Mouse (Mus musculus): Measurements from ENCODE around the gene Gpr18. TPM values are rescaled to one million over a fixed set of nuclear protein-coding genes. Genes with fewer than 3 reads are reported as not detected.

Gene Gpr18
- polyA plus RNA-seq, 2 experiments: 0.08 to 0.17 TPM

DNA sequence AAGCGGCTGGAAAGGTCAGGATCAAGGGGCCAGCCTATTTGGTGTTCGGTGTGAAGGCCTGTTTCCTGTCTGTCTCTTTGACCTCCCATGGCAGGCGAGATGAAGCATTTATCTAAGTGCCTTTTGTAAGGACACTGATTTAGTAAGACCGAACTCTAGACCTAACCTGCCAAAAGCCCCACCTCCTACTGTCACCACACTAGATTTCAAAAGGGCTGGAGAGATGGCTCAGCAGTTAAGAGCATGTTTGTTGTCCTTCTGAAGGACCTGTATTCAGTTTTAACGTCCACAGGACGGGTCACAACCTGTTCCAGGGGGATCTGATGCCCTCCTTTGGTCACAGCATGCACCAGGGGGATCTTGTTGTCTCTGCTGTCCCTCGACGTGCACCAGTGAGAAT lies 21.3 kb upstream of the Gpr18 start:
- Histone ChIP-seq H3K4me3 (ENCODE audit: insufficient read depth in 1 of 2, low read depth in 2 of 2, low read length in 2 of 2) (no peak overlapping the region), H3K4me1 (replicated peaks; ENCODE audit: control insufficient read depth in 2 of 2, insufficient read depth in 2 of 2, low read length in 1 of 2) (peaks cover 0 to 6% of the 10 kb centered on the region in 2 experiments; a peak in 1 of 4 replicates), H3K27ac (no peak overlapping the region), H3K4me2 (ENCODE audit: low read depth) (no peak overlapping the region), H3K36me3 (replicated peaks; ENCODE audit: control insufficient read depth, insufficient read depth, low read depth) (no peaks in the 10 kb centered on the region), H3K9me3 (ENCODE audit: control insufficient read depth, low read length) (no peaks in the 10 kb centered on the region), H3K9ac (replicated peaks) (no peak overlapping the region), H3K27me3 (ENCODE audit: control insufficient read depth, insufficient read depth, low read length) (no peaks in the 10 kb centered on the region)
- no peak for ATAC-seq (ENCODE audit: insufficient read depth)
- DNase-seq (ENCODE audit: low read depth in 3 of 3, low spot score in 3 of 3): no peak
- WGBS (ENCODE audit: insufficient replicate concordance): 61% methylated on average over 8 of the region's 8 CpGs
- no peak for TF ChIP-seq EP300 (IDR thresholded peaks at IDR 0.05; ENCODE audit: low read depth)
- no peak for TF ChIP-seq CTCF (IDR thresholded peaks at IDR 0.05; ENCODE audit: low read depth)

- no peak for TF ChIP-seq CTCF (IDR thresholded peaks at IDR 0.05; ENCODE audit: low read depth)
- no peak for TF ChIP-seq EP300 (IDR thresholded peaks at IDR 0.05; ENCODE audit: low read depth)
- Histone ChIP-seq H3K9me3 (ENCODE audit: control insufficient read depth, low read length) (no peaks in the 10 kb centered on the region), H3K9ac (replicated peaks) (no peak overlapping the region), H3K27ac (no peak overlapping the region), H3K4me1 (replicated peaks; ENCODE audit: control insufficient read depth in 2 of 2, insufficient read depth in 2 of 2, low read length in 1 of 2) (peaks cover 0 to 11% of the 10 kb centered on the region in 2 experiments; a peak in 1 of 4 replicates), H3K4me3 (ENCODE audit: insufficient read depth in 1 of 2, low read depth in 2 of 2, low read length in 2 of 2) (no peak overlapping the region), H3K4me2 (ENCODE audit: low read depth) (no peak overlapping the region), H3K27me3 (ENCODE audit: control insufficient read depth, insufficient read depth, low read length) (no peaks in the 10 kb centered on the region), H3K36me3 (replicated peaks; ENCODE audit: control insufficient read depth, insufficient read depth, low read depth) (no peaks in the 10 kb centered on the region)
- DNase-seq (ENCODE audit: low read depth in 3 of 3, low spot score in 3 of 3) (no peak), ATAC-seq (ENCODE audit: insufficient read depth) (no peak)
- WGBS (ENCODE audit: insufficient replicate concordance): 77% methylated on average over 4 of the region's 4 CpGs
These were observed 20.8 kb upstream of the Gpr18 start for GRCm38 (mm10) chr14:121936356-121936755.

DNA sequence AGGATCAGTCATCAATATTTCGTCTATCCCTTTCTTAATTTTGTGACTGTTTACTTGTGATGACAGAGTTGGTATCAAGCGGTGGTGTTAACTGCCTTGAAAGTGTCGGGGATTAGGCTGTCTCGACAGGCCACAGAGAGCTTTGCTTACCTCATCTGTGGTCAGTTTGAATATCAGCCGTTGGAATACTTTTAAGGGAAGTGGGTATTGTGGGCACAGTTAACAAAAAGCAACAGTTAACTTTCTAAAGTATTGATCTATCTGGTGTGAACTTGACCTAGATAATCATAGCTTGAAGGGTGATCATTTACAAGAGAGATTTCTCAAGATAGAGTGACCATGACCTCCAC lies 19.0 kb upstream of the Gpr18 start:
- H3K9me3 ChIP-seq (ENCODE audit: control insufficient read depth, low read length): no peaks in the 10 kb centered on the region
- no peak overlapping the region for H3K4me3 ChIP-seq (ENCODE audit: insufficient read depth in 1 of 2, low read depth in 2 of 2, low read length in 2 of 2)
- ATAC-seq (ENCODE audit: insufficient read depth) (no peak), DNase-seq (ENCODE audit: low read depth in 3 of 3, low spot score in 3 of 3) (no peak)
- no peaks in the 10 kb centered on the region for H3K36me3 ChIP-seq (replicated peaks; ENCODE audit: control insufficient read depth, insufficient read depth, low read depth)
- H3K9ac ChIP-seq (replicated peaks): no peak overlapping the region
- H3K27ac ChIP-seq: no peak overlapping the region
- TF ChIP-seq CTCF (IDR thresholded peaks at IDR 0.05; ENCODE audit: low read depth) (no peak), EP300 (IDR thresholded peaks at IDR 0.05; ENCODE audit: low read depth) (no peak)
- no peaks in the 10 kb centered on the region for H3K27me3 ChIP-seq (ENCODE audit: control insufficient read depth, insufficient read depth, low read length)
- WGBS (ENCODE audit: insufficient replicate concordance): 32% methylated on average over 5 of the region's 5 CpGs
- H3K4me1 ChIP-seq (replicated peaks; ENCODE audit: control insufficient read depth in 2 of 2, insufficient read depth in 2 of 2, low read length in 1 of 2): peaks cover 1 to 21% of the 10 kb centered on the region in 2 experiments
- H3K4me2 ChIP-seq (ENCODE audit: low read depth): no peak overlapping the region

GRCm38 (mm10) chr14:121933906-121934596 lies 18.5 kb upstream of the Gpr18 start:
- no peak for TF ChIP-seq EP300 (IDR thresholded peaks at IDR 0.05; ENCODE audit: low read depth)
- H3K9me3 ChIP-seq (ENCODE audit: control insufficient read depth, low read length): no peaks in the 10 kb centered on the region
- H3K4me1 ChIP-seq (replicated peaks; ENCODE audit: control insufficient read depth in 2 of 2, insufficient read depth in 2 of 2, low read length in 1 of 2): peaks cover 6 to 26% of the 10 kb centered on the region in 2 experiments
- no peak overlapping the region for H3K4me2 ChIP-seq (ENCODE audit: low read depth)
- no peak overlapping the region for H3K4me3 ChIP-seq (ENCODE audit: insufficient read depth in 1 of 2, low read depth in 2 of 2, low read length in 2 of 2)
- no peak overlapping the region for H3K27ac ChIP-seq
- H3K36me3 ChIP-seq (replicated peaks; ENCODE audit: control insufficient read depth, insufficient read depth, low read depth): no peaks in the 10 kb centered on the region
- DNase-seq (ENCODE audit: low read depth in 3 of 3, low spot score in 3 of 3) (no peak), ATAC-seq (ENCODE audit: insufficient read depth) (no peak)
- no peaks in the 10 kb centered on the region for H3K27me3 ChIP-seq (ENCODE audit: control insufficient read depth, insufficient read depth, low read length)
- 66% methylated on average over 7 of the region's 7 CpGs for WGBS (ENCODE audit: insufficient replicate concordance)
- H3K9ac ChIP-seq (replicated peaks): no peak overlapping the region

- Histone ChIP-seq H3K27ac (no peak overlapping the region), H3K9ac (replicated peaks) (no peak overlapping the region)
These were observed 16.6 kb upstream of the Gpr18 start for GRCm38 (mm10) chr14:121932180-121932579.

More at GRCm38 (mm10) chr14:121932180-121932579, 16.6 kb upstream of the Gpr18 start:
- Histone ChIP-seq H3K27me3 (ENCODE audit: control insufficient read depth, insufficient read depth, low read length) (no peaks in the 10 kb centered on the region), H3K4me2 (ENCODE audit: low read depth) (no peak overlapping the region), H3K4me3 (ENCODE audit: insufficient read depth in 1 of 2, low read depth in 2 of 2, low read length in 2 of 2) (no peak overlapping the region), H3K9me3 (ENCODE audit: control insufficient read depth, low read length) (no peaks in the 10 kb centered on the region), H3K36me3 (replicated peaks; ENCODE audit: control insufficient read depth, insufficient read depth, low read depth) (no peaks in the 10 kb centered on the region), H3K4me1 (replicated peaks; ENCODE audit: control insufficient read depth in 2 of 2, insufficient read depth in 2 of 2, low read length in 1 of 2) (peaks cover 12 to 28% of the 10 kb centered on the region in 2 experiments)
- 62% methylated on average over 4 of the region's 4 CpGs for WGBS (ENCODE audit: insufficient replicate concordance)
- ATAC-seq (ENCODE audit: insufficient read depth): no peak
- TF ChIP-seq CTCF (IDR thresholded peaks at IDR 0.05; ENCODE audit: low read depth) (no peak), EP300 (IDR thresholded peaks at IDR 0.05; ENCODE audit: low read depth) (no peak)
- no peak for DNase-seq (ENCODE audit: low read depth in 3 of 3, low spot score in 3 of 3)
